Mouse (Mus musculus) brain, embryonic 14.5 days (tissue): ENCODE data around the gene Soat1.
"Not testable (repeated sequence)": the region's sequence is repeated elsewhere in the genome, so short reads cannot be mapped to it uniquely, and the experiment has no call there.

Experiments
- CTCF ChIP-seq: fragments of 200-500 bp; IDR thresholded peaks from 2 replicates; pipeline ENCODE4 v1.5.1; 2012; ENCODE audit warnings: inconsistent platforms, mild to moderate bottlenecking, moderate library complexity, borderline replicate concordance; ENCODE audit not compliant: insufficient read depth, insufficient read length; ENCODE audit errors: extremely low read depth
- POLR2A ChIP-seq: fragments of 200-500 bp; IDR thresholded peaks from 2 replicates; pipeline ENCODE4 v1.6.1; 2012; ENCODE audit warnings: mild to moderate bottlenecking, inconsistent platforms, borderline replicate concordance; ENCODE audit not compliant: poor library complexity, insufficient read depth, insufficient read length, severe bottlenecking; ENCODE audit errors: extremely low read depth

- TF ChIP-seq POLR2A, CTCF: not testable (repeated sequence)
Observed at GRCm38 (mm10) chr1:156523842-156524241, 49.7 kb upstream of the Soat1 start, which contains the start of gene Gm10031.
